Mouse (Mus musculus): ENCODE data around the gene Rsc1a1.

Rsc1a1 gene

GRCm38 (mm10) chr4:141688505-141688904, 3.1 kb upstream of the Rsc1a1 start:
- DNase-seq: no peak

- no peak for DNase-seq
Observed at GRCm38 (mm10) chr4:141686525-141686924, 1.1 kb upstream of the Rsc1a1 start.

- DNase-seq: no peak
Observed at GRCm38 (mm10) chr4:141686093-141686492, 694 bp upstream of the Rsc1a1 start.

- no peak for DNase-seq
Observed at GRCm38 (mm10) chr4:141682706-141683230, 2.6 kb downstream of the Rsc1a1 start.

- DNase-seq: no peak
Observed at GRCm38 (mm10) chr4:141681767-141682166, 3.6 kb downstream of the Rsc1a1 start.

- DNase-seq: no peak
Observed at GRCm38 (mm10) chr4:141680892-141681291, 4.5 kb downstream of the Rsc1a1 start.

- no peak for DNase-seq
Observed at GRCm38 (mm10) chr4:141679016-141679415, 6.4 kb downstream of the Rsc1a1 start.

- DNase-seq: no peak
Observed at GRCm38 (mm10) chr4:141676462-141676979, 8.9 kb downstream of the Rsc1a1 start.

- no peak for DNase-seq
Observed at GRCm38 (mm10) chr4:141672325-141672724, 13.1 kb downstream of the Rsc1a1 start.

GRCm38 (mm10) chr4:141671389-141671788, 14.0 kb downstream of the Rsc1a1 start:
- no peak for DNase-seq

- DNase-seq: no peak
Observed at GRCm38 (mm10) chr4:141669898-141670712, 15.3 kb downstream of the Rsc1a1 start.

- no peak for DNase-seq
Observed at GRCm38 (mm10) chr4:141664799-141665198, 20.6 kb downstream of the Rsc1a1 start, which contains the start of gene Plekhm2. Gene Plekhm2, minus strand, starts transcription at chr4:141664899.

- DNase-seq: peak; percentile 69
Observed at GRCm38 (mm10) chr4:141664011-141664745, 21.2 kb downstream of the Rsc1a1 start.

- peak; percentile 45 for DNase-seq
Observed at GRCm38 (mm10) chr4:141663122-141663931, 22.1 kb downstream of the Rsc1a1 start.

- no peak for DNase-seq
Observed at GRCm38 (mm10) chr4:141660884-141661283, 24.5 kb downstream of the Rsc1a1 start.

- DNase-seq: no peak
Observed at GRCm38 (mm10) chr4:141659739-141660138, 25.7 kb downstream of the Rsc1a1 start.

GRCm38 (mm10) chr4:141658846-141659484, 26.4 kb downstream of the Rsc1a1 start:
- no peak for DNase-seq

GRCm38 (mm10) chr4:141656932-141657331, 28.5 kb downstream of the Rsc1a1 start:
- DNase-seq: no peak

- DNase-seq: no peak
Observed at GRCm38 (mm10) chr4:141655908-141656608, 29.3 kb downstream of the Rsc1a1 start.

GRCm38 (mm10) chr4:141654509-141654908, 30.9 kb downstream of the Rsc1a1 start:
- no peak for DNase-seq

GRCm38 (mm10) chr4:141653813-141654212, 31.6 kb downstream of the Rsc1a1 start:
- DNase-seq: no peak
